Mouse (Mus musculus) ZHBTc4 (cell line): ENCODE results near the gene Zfp982.
"Not testable (repeated sequence)": the region's sequence is repeated elsewhere in the genome, so short reads cannot be mapped to it uniquely, and the experiment has no call there.

Experiments
- DNase-seq: peaks from one replicate; pipeline ENCODE4 v3.0.0-alpha.2; 2011; ENCODE audit warnings: low read depth, low spot score

The Zfp982 gene

DNA sequence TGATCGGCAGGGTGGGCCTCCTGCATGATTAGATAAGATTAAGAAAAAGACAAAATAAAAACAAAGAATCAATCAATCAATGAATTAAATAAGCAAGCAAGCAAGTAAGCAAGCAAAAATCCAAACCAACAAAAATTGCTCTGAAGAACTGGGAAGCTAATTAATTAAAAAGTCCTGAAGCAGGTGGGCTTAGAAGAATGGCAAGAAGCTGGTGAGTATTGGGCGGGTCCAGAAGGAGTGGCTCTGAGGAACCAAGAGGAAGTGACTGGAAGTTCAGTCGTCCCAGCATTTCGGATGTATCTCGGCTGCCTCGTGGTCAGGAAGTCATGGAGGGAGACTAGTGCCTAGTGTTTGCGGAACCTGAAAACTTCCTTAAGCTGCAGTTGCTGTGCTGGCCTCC is at the start of gene Zfp982:
TSS of gene Zfp982 (plus strand) at position 301 of the 400 bp plus-strand sequence.
- not testable (repeated sequence) for DNase-seq

DNA sequence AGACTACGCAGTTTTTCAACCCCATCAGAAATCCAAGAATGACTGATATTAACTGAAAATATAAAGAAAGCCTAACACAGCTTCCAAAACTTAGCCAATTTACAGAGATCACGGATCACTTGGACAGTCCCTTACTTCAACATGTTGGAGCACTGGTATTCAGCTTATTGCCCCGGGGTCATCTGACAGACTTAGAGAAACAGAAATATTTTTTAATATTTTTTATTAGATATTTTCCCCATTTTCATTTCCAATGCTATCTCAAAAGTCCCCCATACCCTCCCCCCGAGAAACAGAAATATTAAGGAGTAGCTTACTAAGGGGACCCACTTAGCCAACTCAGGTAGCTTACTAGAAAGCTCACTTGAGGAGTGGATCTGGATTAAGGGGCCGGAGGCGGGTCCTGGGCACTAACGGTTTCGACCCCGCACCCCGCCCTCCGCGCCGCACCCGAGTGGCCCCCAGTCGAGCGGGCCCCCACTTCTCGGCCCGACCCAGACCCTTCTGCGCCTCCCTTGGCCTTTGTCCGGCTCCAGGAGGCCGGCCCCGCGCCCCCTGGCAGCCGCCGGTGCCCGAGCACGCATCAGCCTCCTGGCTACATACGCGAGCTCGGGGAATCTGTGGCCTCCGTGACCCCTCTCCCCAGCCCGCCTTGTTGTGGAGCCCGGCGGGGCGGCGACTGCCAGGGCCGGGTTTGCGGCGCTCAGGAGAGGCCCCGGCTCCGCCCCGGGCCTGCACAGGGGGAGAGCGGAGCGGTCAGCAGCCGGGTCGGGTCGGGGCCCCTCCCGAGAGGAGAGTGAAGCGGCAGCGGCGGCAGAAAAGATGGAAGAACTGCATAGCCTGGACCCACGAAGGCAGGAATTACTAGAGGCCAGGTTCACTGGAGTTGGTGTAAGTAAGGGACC is 49.3 kb upstream of the Zfp982 start:
- DNase-seq = peak; percentile 75

DNA sequence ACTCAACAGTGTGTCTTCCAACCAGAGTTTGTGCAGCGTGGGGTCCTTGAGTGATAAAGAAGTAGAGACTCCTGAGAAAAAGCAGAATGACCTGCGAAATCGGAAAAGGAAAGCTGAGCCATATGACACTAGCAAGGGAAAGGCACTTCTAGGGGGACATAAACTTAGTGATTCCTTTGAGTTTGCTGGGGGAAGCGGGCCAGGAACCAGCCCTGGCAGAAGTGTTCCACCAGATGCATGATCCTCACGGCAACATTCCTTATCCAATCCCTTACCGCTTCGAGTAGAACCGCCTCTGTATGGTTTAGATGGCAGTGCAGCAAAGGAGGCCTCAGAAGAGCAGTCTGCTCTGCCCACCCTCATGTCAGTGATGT is 48.7 kb upstream of the Zfp982 start:
- not testable (repeated sequence) for DNase-seq

DNA sequence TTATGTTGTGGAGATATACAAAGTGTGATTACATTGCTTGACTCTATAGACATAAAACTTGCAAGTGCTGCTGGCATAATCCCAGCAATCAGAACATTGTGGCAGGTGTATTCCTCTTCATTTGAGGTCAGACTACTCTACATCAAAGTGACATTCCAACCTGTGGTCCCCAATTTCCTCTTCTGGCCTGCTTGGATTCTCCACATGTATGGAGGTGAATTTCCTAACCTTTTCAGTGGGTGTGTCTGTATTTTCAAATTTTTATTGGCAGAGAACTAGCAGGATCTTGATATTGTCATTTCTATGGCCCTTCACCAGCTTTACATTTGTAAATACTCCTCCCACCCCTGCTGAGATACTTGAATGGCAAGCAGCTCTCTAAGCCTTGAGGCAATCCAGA is 46.8 kb upstream of the Zfp982 start:
- DNase-seq = peak; percentile 83

DNA sequence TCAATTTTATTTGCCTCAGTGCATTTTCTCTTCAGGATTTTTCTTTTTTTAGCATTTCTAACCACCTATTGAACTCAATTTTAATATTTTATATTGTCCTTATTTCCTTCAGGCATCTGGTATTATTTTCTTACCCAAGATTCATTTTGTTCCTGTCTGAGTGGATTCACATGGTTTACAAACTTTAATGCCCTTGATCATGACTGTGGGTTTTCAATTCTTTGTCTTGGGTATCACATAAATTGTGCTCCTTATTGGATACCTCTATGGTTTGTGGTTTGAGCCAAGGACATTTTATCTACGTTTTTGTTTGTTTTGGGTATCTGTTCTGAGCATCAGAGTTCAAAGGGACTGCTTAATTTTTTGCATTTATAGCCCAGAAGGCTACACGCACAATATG is 43.9 kb upstream of the Zfp982 start:
- DNase-seq = no peak

DNA sequence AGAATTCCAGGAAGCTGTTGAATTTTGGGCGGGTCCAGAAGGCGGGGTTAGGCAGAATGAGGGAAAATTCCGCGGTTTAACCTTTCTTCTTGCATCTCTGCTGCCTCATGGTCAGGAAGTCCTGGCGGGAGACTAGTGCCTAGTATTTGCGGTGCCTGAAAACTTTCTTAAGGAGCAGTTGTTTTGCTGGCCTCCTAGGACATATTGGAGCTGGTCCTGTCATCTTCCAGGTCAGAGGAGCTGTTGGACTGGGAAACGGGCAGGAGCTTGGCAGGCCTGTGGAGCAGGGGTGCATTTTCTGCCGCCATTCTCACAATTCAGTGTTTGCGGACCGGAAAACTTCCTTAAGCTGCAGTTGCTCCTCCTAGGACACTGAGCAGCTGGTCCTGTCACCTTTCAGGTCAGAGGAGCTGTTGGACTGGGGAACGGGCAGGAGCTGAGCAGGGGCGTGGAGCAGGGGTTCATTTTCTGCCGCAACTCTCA is 43.1 kb upstream of the Zfp982 start:
- no peak for DNase-seq

DNA sequence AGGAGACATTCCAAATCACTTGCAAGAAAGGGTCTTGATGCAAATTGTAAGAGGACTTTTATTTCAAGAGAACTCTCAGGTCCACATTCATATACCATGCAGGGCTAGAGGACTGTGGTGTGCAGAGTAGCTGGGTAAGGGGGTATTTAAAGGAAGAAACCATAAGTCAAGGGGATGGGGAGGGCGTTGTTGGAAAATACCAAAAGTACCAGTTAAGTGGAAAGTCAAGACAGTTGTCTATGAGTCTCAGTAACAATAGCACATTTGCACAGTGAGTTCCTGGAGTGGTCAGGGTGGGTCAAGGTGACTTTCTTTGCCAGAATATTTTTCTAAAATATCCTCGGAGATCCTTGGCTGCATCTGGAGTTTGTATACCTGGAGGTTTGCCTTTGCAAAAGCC is 42.2 kb upstream of the Zfp982 start:
- DNase-seq = not testable (repeated sequence)

DNA sequence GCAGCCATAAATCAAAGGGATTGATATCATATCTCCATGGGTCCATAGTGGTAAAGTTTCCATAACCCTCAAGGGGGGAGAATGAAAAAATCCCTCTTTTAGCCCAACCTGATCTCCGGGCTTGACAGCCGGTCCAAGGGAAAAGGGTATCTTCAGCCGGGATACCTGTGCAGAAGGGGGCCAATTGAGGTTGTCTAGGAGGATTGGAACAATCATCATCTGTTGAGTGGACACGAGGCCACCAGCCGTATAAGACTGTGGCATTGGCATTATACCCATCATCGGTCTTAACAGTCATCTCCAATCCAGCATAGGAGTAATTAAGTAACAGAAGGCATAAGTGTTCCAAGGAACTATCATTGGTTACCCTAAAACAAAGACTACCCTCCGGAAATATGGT is 25.0 kb upstream of the Zfp982 start:
- DNase-seq = not testable (repeated sequence)

DNA sequence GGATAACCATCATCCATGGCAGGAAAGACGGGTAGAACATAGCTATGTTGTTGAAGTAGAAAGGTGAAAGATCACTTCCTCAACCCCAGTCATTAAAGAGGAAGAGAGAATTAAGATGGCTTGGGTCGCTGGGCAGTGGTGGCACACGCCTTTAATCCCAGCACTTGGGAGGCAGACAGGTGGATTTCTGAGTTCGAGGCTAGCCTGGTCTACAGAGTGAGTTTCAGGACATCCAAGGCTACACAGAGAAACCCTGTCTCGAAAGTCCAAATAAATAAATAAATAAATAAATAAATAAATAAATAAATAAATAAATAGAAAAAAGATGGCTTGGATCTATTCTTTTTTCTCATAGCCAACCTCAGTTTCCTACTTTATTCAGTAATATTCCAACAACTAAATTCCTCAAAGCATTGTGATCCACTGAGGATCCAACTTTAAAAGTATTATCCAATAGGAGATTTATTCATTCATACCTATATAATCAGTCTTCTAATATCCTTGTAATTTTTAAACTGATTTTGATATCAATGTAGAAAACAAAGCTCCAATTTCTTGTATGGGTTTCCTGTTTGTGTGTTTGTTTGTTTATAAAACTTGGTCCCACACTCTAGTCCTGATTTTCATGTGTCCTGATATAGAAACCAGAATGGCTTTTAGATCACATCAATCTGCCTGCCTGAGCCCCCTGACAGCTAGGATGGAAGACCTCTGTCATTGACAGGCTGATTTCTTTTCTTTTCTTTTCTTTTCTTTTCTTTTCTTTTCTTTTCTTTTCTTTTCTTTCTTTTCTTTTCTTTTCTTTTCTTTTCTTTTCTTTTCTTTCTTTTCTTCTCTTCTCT is 6.8 kb downstream of the Zfp982 start:
- not testable (repeated sequence) for DNase-seq

DNA sequence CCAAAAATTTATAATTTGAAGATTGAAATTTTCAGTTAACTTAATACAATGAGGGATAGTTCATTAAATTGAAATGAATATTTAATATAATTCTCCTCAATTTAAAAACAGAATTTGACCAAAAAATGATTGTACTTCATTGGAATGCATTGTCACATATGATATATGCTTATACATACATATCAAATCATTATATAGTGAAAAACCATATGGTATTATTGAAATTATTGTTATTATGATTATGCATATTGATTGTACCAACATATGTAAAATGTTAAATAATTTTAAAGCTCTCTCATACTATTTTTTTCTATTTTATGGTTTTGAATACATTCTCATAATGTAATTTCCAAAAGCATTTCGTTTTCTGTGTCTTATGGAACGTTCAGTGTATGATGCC is 17.0 kb downstream of the Zfp982 start:
- DNase-seq = no peak

DNA sequence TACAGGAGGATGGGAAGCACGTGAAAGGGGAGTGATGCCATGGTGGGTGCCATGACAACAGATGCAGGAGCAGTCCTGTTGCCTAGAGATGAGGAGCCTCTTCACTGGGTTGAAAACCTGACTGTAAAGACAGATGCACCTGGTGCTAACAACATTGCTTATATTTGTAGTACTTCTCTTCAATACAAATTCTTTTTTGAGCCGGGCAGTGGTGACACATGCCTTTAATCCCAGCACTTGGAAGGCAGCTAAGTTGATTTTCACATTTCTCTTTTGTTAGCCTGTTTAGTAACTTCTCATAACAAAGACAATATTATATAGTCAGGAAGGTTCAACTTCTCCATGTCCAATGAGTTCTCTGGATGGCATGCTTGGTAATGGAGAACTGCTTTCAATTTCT is 26.8 kb downstream of the Zfp982 start:
- DNase-seq = no peak

DNA sequence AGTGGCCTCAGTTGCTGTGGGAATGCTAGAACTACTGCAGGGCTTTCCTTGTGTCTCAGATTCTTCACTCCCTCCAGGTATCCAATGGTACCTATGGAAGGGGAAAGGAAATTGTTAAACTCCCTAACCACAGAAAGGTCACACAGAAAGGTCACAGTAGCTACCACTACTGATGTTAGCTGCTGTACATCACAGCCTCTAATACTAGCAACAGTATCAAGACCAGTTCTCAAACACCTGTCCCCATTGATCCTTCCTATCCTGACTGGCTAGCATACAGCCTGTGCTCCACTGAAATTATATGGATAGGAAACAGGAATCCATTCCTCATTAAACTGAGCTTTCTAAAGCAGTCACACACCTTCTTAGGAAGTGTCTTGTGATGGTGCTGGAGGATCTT is 27.9 kb downstream of the Zfp982 start:
- DNase-seq = no peak

DNA sequence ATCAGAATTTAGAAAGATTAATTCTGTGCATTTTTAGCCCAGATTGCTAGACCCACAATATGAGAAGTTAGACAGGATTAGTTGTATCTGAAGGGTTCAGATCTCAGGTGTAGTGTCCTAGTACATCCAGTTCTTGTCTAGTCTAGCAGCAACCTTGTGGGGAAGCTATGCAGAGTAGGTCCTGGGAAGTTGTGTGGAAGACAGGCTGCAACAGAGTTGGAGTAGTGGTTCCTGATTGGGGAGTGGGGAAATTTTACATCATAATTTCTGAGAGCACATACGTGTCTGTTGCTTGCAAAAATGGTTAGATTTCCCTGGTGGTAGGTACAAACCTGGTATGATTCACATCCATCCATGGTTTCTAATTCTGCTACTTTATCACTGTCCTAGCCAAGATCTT is 32.9 kb downstream of the Zfp982 start:
- DNase-seq = no peak

DNA sequence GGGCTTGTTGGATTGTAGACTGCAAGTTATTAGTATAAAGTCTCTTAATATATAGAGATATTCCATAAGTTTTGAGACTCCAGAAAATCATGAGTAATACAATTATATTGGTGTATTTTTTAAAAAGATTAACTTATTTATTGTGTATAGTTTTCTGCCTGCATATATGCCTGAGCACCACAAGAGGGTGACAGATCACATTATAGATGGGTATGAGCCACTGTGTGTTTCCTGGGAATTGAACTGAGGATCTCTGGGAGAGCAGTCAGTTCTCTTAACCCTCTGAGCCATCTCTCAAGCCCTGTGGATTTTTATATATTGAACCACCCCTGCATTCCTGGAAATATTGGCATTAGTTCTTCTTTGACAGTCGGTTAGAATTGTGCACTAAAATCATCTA is 38.1 kb downstream of the Zfp982 start:
- DNase-seq = peak; percentile 72

DNA sequence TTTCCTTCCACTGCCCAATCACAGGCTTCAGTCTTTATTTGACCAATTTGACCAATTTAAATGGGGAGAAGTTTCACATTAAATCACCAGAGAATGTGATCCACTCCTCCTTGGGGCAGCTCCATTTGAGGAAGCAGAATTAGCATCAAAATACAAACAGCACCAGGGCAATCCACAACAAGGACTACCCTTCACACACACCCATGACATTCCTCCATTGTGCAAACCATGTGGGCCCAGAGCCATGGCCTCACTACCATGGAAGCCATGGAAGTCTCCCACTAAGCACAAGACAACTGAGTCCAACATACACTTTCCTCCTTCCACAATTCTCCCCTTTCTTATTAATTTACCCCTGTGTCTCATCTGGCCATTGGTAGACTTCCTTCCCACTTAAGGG is 43.7 kb downstream of the Zfp982 start:
- peak; percentile 79 for DNase-seq

DNA sequence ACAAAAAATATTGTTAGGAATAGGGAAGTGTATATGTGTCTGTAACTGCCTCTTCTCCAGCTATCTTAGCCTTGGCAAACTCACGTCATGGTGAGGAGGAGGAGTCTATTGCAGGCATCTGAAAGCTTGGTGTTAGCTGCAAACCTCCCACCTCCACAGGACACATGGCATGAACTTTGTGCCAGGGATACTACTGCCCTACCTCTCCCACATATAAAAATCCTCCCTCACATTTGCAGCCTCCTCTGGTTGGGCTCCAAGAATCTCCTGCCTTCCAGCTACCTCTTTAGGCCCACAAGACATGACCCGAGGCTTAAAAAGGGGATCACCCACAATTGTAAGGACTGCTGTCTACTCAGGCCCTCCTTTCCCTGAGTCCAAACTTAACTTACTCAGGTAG is 45.5 kb downstream of the Zfp982 start:
- no peak for DNase-seq

DNA sequence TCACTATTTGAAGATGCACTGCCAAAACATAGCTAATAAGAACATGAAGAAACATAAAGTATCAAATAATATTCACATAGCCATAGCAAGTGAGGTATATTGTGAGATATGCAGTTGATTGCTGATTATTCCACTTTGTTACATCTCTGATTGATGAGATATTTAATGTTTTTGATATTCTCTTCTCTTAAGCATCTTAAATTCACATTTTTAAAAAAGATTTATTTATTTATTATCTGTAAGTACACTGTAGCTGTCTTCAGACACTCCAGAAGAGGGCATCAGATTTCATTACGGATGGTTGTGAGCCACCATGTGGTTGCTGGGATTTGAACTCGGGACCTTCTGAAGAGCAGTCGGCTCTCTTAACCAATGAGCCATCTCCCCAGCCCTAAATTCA is 47.7 kb downstream of the Zfp982 start, which contains the start of gene Gm16503:
TSS of gene Gm16503 (plus strand) at position 301 of the 400 bp plus-strand sequence.
- not testable (repeated sequence) for DNase-seq

DNA sequence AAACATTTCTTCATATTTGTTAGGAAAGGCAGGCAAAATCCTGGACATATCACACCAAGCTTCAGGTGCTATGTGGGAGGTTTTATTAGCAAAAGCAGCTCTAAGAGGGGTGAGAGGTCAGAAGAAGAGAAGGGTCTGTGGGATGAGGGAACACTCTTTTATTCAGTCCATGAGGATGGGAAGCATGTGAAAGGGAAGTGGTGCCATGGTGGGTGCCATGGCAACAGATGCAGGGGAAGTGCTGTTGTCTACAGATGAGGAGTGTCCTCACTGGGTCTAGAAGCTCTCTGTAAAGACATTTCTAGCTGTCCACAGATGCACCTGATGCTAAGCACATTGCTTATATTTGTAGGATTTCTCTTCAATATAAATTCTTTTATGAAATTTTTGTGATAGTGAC is 48.9 kb downstream of the Zfp982 start:
- peak; percentile 40 for DNase-seq

DNA sequence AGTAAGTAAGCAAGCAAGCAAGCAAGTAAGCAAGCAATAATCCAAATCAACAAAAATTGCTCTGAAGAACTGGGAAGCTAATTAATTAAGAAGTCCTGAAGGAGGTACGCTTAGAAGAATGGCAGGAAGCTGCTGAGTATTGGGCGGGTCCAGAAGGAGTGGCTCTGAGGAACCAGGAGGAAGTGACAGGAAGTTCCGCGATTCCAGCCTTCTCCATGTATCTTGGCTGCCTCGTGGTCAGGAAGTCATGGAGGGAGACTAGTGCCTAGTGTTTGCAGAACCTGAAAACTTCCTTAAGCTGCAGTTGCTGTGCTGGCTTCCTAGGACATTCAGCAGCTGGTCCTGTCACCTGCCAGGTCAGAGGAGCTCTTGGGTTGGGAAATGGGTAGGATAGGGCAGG is 60.9 kb downstream of the Zfp982 start, which contains the start of gene Zfp985:
TSS of gene Zfp985 (plus strand) at position 207 of the 400 bp plus-strand sequence.
- DNase-seq = peak; percentile 72

DNA sequence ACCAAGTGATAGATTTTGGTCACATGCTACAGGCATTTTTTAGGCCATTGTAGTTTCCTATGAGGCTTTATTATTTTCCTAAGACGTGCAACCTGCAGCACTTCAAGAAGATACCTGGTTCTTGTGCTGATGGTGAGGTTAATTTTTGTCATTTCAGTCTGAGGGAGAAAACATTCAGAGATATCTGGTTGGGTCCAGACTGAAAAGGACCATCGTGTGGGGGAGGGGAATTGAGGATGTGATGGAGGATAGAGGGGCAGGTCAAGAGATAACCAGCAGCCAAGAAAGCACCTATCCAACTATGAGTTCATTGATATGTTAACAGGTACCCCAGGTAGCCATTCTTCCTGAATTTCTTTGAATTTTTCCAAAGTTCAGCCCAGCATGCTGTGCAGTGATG is 62.1 kb downstream of the Zfp982 start:
- not testable (repeated sequence) for DNase-seq

DNA sequence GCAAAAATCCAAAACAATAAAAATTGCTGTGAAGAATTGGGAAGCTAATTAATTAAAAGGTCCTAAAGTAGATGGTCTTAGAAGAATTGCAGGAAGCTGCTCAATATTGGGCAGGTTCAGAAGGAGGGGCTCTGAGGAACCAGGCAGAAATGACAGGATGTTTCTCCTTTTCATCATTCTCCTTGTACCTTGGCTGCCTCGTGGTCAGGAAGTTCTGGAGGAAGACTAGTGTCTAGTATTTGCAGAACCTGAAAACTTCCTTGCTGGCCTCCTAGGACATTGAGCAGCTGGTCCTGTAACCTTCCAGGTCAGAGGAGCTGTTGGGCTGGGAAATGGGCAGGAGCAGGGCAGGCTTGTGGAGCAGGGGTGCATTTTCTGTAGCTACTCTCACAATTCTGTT is 64.7 kb downstream of the Zfp982 start:
- DNase-seq = not testable (repeated sequence)

DNA sequence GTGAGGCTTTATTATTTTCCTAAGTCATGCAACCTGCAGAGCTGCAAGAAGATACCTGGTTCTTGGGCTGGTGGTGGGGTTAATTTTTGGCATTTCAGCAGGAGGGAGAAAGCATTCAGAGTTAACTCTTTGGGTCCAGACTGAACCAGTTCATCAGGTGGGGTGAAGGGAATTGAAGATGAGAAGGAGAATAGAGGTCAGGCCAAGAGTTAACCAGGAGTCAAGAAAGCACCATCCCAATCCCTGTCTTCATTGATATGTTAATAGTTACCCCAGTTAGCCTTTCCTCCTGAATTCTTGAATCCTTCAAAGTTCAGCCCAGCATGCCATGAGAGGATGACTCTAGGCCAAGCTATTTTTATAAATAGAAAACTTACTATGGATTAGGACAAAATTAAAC is 65.8 kb downstream of the Zfp982 start:
- peak; percentile 78 for DNase-seq
